Mouse (Mus musculus) adrenal gland (tissue): ENCODE data around the gene Gm49661.

Experiments used
- intact Hi-C: fragments of 180-260 bp; cut with DNase I; formaldehyde crosslinking; loops from one replicate; pipeline ENCODE4 v1.15.1; 2025
- microRNA-seq, 2 experiments: library from miRNA; unstranded; fragments of <30 nt; microRNA quantifications; one replicate each; pipeline ENCODE4; 2019

Gm49661 gene

GRCm38 (mm10) chr8:84935489-84935888 is 33.7 kb downstream of the Gm49661 start:
- intact Hi-C loops, result no loop called here

GRCm38 (mm10) chr8:84934860-84935259 is 34.4 kb downstream of the Gm49661 start:
- intact Hi-C loops, result no loop called here

- intact Hi-C loops, result no loop called here
Observed at GRCm38 (mm10) chr8:84933767-84934559, 35.3 kb downstream of the Gm49661 start.

- intact Hi-C loops, result no loop called here
Observed at GRCm38 (mm10) chr8:84930582-84930981, 38.7 kb downstream of the Gm49661 start.

- intact Hi-C loops, result loop anchor here (5.0 kb wide), 1 partner anchor 69 kb away; no protein-coding TSS in a partner anchor
Observed at GRCm38 (mm10) chr8:84928456-84929306, 40.6 kb downstream of the Gm49661 start.

GRCm38 (mm10) chr8:84927513-84927912 is 41.7 kb downstream of the Gm49661 start:
- intact Hi-C loops, result loop anchor here (5.0 kb wide), 1 partner anchor 70 kb away; no protein-coding TSS in a partner anchor

- intact Hi-C loops, result loop anchor here (5.0 kb wide), 1 partner anchor 72 kb away; no protein-coding TSS in a partner anchor
Observed at GRCm38 (mm10) chr8:84925557-84925956, 43.7 kb downstream of the Gm49661 start.

GRCm38 (mm10) chr8:84921596-84921995 is 47.6 kb downstream of the Gm49661 start:
- intact Hi-C loops, result no loop called here

GRCm38 (mm10) chr8:84918646-84919045 is 50.6 kb downstream of the Gm49661 start:
- intact Hi-C loops, result loop anchor here (5.0 kb wide), 1 partner anchor 34 kb away; no protein-coding TSS in a partner anchor

GRCm38 (mm10) chr8:84917781-84918180 is 51.5 kb downstream of the Gm49661 start:
- intact Hi-C loops, result loop anchor here (5.0 kb wide), 1 partner anchor 35 kb away; no protein-coding TSS in a partner anchor

Small RNAs within 50 kb of the gene (microRNA-seq; reads per million reads assigned to microRNA genes)
- 0 reads per million in 2 experiments for gene Gm24197
